ENCODE assay signal across 11 mouse cellular contexts in the genomic region with DNA sequence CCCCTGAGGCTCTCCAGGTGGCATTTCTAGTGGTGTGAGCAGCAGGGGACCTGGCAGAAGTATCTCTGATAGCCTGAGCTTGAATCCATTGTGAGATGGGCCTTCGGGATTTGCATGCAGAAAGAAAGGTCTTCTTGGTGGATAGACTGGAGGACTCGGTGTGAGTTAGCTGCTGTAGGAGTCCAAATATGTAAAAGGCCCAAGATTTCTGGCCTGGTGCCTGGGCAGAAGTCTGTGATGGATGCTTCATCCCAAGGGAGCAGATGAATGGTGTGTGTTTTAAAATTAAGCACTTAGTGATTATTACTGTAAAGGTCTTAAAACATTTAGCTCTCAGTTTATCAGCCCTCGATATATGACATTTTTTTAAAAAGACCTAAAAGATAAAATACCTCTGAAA.
"Had no signal": no experiment of that assay in that cellular context is flagged by ENCODE, and none has a peak within 500 bp of the region (broad histone marks: within the 10 kb centered on the region; RNA-seq: fewer than 3 reads in every experiment).

No protein-coding gene starts in this region.

- H3K9ac ChIP-seq: limb, embryonic 12.5 days; liver, embryonic 13.5 days; liver, postnatal 0 days; midbrain, embryonic 13.5 days had no signal

- H3K4me2 ChIP-seq: limb, embryonic 12.5 days; liver, embryonic 13.5 days; midbrain, embryonic 13.5 days had no signal

- H3K4me1 ChIP-seq: limb, embryonic 12.5 days; liver, embryonic 13.5 days; midbrain, embryonic 13.5 days had no signal

- H3K36me3 ChIP-seq: limb, embryonic 12.5 days; liver, embryonic 13.5 days; midbrain, embryonic 13.5 days had no signal

- H3K9me3 ChIP-seq: liver, embryonic 13.5 days had no signal

- DNase-seq: kidney, postnatal 36 days; liver; liver, embryonic 13.5 days; liver, postnatal 0 days; lung, postnatal 36 days; right cerebral cortex, postnatal 14 days; thymus, postnatal 4 days had no signal

- H3K27me3 ChIP-seq: liver, embryonic 13.5 days; midbrain, embryonic 13.5 days had no signal

- ATAC-seq: intestine, embryonic 16.5 days; liver, postnatal 0 days; midbrain, embryonic 13.5 days had no signal

- H3K4me3 ChIP-seq: layer of hippocampus, adult 2 months; limb, embryonic 12.5 days; liver, embryonic 13.5 days; midbrain, embryonic 13.5 days had no signal

- H3K27ac ChIP-seq: layer of hippocampus, adult 2 months; limb, embryonic 12.5 days; liver, embryonic 13.5 days; midbrain, embryonic 13.5 days had no signal
